Mouse (Mus musculus) kidney, adult 18-20 months (tissue): ENCODE results near the gene Gm21970.
A peak's percentile ranks its signal among the peaks of the same experiment; 100 is the strongest.

Source experiments
- DNase-seq: peaks from one replicate; pipeline ENCODE4 v3.0.0; 2021

Gm21970 gene

DNA sequence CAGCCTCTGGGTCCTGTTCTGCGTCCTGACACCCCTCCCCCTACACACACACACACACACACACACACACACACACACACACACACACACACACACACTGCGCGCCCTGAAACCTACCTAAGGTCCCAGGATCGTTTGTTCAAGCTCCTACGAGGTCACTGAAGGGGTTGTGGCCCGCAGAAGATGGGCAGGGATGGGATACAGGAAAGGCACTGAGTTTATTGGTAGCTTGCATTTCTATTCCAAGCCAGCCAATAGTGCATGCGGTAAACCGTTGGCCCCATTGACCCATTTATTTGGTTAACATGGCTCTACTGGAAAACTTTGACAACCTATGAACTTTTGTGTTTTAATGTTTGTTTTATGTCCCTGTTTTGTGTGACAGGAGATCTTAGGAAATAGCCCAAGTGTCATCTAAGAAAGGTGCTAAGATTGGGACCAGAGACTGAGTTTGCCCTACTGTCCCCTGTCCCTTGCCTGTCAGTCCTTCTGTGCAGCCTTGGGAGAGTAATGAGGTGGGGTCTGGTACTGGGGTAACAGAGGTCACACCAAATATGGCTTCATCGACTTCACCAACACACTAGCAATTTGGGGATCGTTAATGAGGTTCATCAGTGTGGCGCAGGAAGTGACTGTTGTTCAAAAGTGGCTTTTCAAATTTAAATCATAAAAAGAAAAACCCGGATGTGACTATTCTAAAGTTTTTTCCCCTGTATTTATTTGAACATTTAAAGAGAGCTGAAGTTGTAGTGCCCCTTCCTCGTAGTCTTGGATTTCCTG, 17.9 kb upstream of the Gm21970 start:
- DNase-seq, result no peak

DNA sequence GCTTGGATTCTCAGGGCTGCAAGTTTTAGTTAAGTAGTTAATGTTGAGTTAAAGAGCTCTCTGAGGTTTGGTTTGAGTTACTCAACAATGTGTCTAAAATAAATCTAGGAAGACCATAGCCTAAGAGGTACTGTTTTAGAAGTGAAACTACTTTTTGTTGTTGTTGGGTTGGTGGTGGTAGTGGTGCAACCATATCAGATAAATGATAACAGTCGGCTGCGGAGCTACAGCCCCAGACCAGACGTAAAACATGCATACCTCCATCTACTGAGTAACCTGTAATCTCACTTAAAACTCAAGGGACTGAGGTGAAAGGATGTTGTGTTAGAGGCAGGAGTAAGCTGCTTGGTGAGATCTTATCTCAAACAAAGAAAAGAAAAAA, 17.3 kb upstream of the Gm21970 start:
- no peak for DNase-seq

DNA sequence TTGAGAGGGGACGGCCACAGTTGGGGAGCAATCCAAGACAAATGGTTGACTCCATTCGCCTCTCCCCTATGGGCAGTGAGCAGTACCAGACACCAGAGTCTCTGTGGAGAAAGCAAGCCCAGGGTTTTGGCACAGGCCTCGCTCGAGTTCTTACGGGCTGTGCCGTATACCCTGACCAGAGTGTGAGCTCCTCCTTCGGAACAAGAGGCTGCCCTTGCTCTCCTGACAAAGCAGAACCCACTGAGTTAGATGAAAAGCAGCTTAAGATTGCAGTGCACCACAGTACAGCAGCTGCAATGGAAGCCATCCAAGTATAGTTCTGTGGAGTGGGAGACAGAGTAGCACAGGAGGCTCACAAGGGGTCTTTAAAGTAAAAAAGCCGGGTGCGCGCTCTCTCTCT, 14.8 kb upstream of the Gm21970 start:
- DNase-seq, result no peak

DNA sequence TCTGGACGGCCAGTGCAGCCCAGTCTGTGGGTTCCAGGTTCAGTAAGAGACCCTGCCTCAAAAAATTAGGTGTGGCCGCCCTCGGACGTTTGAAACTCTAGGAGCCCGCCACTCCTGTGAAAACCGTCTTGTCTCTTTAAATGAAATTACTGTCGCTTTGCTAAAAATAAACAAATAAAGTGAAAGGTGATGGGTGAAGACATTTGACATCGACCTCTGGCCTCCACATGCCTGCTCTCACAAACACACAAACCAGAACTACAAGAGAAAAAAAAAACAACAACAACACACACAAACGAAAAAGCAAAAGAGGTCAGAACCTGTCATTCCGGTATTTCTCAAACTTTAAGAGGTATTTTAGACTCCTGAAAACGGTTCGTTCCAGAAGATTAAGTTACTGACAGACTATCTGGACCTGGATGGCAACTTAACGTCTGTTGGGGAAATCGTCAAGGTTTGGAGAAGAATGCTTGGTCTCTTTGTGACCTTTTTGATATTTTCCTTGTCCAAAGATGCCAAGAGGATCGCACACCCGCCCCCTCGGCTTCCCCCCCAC, 13.0 kb upstream of the Gm21970 start:
- no peak for DNase-seq

DNA sequence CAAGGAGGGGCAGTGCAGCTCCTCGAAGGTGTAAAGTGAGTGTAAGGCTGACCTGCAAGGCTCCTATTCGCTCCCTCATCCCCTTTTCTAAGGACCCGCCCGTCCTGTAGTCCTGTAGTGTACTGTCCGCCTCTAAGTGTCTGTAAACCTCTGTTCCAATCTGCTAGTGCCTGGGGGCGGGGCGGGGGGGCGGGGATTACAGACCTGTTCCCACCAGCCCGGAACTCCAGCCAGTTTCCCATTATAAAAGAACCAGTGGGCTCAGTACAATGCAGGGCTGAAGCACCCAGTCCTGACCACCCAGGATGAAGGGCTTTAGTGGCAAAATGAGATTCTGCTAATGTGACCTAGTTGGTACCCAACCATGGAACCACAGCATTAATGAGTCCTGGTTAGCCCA, 12.5 kb upstream of the Gm21970 start:
- DNase-seq, result no peak

DNA sequence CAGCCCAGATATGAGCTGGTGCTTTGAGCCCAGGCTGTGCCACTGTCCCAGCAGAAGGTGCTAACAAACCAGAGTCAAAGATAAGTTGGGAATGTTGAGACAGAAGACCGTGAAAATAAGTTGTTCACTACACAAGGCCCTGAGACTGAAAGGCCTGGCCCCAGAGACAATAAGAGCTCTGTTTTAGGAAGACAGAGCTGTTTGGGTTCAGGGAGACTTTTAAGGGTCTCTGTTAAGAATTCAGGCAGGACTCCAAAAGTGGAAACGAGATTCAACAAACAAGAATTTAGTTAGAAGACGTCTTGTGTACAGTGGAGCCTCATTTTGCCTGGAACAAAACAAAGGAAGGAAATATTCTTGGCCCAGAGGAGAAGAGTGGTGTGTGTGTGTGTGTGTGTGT, 12.1 kb upstream of the Gm21970 start:
- no peak for DNase-seq

DNA sequence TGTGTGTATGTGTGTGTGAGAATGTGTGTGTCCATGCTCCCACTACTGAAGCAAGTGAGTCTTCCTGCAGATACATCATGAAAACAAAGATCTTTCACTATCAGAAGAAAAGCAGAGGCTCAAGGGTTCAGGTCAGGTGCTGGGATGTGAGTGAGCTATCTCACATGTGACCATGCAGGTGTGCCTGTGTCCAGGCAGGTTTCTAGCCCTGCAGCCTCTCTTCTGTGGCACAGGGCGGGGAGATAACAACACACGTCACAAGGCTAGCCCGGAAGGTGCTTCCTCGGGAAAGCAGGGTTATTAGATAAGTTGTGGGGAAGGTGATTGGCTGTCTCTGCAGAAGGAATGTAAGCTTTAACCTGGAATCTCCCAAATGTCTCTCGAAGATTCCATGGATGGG, 11.4 kb upstream of the Gm21970 start:
- no peak for DNase-seq

DNA sequence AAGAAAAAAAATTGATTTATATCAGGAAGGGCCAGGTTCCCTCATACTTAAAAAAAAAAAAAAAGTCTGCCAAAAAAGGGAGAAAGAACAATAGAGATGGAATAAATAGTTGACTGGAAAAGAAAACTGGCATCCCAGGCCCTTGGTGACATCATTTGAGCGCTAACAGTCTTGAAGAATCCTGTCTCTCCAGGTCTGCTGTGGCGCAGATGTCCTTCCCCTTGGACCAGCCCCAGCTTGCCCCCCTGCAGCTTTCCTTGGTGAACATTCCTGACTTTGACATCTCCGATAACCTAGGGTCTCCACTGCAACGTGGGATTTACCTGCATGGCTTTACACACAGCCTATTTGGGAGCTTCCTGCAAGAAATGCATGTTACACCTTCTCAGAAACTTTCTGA, 9.9 kb upstream of the Gm21970 start:
- DNase-seq, result no peak

DNA sequence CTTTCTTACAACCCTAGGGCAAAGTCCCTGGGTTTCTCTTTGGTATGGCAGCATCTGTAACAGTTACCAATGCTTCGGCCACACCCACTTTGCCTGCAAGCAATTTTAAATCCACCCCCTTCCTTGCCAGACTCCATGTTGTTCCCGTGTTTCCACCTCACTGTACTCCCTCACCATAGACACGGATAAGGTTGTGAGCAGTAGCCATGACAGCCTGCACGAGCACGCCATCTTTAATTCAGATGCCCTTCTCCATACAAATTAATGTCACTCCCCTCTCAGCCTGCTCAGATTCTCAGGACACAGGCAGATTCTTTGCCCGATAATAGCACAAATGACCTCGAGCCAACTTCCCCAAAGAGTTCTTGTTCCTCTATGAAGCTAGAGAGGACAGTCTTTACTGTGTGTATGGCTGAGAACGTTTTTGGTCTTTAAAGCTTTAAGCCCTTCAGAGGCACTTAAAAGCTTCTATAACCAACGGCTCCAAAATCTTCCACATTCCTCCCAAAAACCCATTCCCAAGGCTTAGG, 9.2 kb upstream of the Gm21970 start:
- no peak for DNase-seq

DNA sequence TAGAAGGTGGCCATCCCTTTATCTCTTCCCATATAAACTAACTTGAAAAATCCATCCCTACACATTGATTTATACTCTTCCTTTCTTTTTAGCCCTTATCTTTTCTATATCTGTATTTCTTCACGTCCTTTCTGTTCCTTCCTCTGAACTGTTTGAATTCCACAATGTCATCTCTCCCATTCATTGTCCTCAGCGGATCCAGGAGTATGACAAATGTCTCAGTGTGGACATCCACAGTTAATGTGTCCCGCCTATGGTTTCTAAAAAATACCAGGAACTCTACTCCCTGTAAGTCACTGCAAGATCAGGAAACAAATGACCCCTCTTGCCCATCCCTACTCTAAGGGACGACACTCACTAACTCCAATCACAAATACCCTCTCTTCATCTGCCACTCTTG, 7.3 kb upstream of the Gm21970 start:
- DNase-seq, result no peak

DNA sequence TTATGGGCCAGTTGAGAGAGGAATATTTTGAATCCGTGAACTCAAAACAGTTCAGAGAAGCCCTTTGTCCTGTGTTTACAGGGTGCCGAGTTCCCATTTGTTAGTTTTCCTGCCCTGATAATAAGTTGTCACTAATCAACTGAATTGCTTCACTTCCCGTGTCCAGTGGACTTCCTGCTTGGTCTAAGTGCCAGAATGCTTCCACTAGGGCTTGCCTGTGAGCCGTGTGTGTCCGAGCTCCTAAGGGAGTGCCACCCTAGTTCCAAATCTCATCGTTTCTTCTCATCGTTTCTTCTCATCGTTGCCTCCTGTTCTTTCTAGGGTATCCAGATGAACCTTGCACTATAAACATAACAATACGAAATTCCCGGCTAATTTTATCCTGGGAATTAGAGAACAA, 5.9 kb upstream of the Gm21970 start:
- DNase-seq, result peak; percentile 45

DNA sequence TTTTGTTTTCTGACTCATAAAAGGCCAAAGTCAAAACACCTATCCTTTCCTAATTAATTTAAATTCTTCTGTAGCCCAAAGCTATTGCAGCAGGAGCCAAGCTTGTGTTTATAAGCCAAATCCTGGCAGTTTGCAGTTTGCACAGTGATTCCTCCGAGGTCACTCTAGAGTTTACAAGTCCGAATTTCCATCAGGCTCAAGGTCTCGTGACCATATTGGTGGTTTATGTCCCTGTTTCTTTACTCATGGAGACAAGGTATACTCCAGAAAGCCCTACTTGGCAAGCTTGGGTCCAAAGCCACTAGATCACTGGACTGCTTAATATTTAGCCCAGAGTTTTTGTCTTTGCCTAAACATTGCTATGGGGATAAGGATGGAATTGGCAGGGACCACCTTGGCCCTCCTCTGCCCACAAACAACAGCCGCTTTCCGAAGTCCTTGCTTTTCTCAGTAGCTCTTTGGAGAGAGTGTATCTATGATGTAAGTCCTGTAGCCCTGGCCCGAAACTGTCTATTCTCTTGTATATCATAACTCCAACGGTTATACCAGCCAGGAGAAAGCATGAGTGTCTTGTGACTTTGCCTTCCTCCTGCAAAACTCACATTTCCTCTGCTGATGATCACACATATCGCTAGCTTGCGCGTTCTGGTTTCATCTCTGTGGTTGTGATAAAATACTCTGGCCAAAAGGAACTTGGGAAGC, 5.0 kb upstream of the Gm21970 start:
- no peak for DNase-seq

DNA sequence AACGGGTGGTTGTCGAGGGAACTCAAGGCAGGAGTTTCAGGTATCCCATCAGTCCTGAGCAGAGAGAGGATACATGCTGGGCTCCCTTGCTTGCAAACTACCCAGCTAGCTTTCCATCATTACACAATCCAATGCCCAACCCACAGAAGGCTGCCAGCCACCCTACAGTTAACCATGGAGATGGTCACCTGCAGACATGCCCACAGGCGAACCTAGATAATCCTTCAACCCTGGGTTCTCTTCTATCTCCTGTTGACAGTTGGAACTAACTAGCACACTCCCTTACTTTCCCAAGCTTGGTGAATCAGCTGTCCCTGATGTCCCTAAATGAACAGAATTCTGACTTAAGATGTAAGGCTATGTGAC, 4.4 kb upstream of the Gm21970 start:
- no peak for DNase-seq

DNA sequence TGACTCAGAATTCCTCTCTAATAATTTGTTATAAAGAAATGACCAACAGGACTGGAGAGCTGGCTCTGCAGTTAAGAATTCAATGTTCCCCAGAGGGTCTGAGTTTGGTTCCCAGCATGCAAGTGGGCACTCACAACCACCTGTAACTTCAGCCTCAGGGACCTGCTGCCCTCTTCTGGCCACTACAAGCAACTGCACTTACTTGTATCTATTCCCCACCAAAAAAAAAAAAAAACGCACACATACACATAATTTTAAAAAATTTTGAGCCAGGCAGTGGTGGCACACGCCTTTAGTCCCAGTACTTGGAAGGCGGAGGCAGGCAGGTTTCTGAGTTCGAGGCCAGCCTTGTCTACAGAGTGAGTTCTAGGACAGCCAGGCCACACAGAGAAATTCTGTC, 1.4 kb upstream of the Gm21970 start:
- DNase-seq, result no peak

DNA sequence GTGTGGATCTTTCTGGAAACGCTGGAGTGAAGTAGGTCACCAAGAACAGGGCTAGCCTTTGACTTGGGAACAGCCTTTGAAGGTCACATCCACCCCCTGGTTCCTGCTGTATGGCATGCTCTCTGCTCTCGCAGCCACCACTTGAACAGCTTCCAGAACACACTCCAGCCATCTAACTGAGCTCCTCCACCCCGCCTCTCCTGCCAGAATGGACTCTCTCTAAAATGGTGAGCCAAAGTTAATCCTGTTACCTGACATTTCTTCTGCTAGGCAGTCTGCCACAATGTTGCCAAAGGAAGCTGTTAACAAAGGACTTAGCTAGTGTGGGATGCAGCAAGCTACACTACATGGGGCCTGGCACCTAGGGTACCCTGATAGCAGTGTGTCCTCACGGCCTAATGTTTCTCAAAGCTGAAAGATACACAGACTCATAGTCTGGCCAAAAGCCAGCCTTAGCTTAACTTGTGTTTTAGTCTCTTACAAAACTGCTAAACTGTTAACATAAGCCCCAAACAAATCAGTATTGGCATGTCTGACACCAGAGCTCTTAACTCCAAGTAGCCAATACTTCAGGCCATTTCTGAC, 3.4 kb downstream of the Gm21970 start:
- no peak for DNase-seq

DNA sequence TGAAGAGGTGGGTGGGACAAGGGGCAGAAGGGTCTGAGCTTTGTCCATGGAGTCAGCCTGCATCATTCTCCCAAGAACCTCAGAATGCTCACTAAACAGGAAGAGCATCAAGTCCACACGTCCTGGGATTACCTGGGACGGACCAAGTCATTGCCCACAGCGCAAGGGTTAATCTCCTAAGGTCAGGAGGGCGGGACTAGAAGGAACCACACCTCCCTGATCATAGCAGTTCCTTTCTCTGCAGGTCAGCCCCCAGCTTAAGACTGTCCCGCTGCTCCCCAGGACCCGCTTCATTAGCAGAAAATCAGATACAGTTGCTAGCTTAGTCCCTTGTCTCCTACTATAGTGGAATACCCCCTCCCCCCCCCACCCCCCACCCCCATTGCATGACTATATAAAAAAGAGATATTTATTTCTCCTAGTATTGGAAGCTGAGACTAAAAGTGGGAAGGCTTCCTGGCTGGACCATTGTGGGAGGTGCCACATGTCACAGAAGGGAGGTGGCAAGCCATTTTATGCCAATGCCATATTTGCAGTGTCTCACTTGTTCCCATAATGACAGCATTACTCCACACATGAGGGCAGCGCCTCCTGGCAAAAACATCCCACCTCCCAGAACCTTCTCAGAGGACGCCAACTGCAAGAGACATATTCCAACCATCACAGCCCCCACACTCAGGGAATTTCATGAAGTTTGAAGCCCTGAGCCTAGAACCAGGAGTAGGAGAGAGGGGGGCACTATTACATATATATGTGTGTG, 4.3 kb downstream of the Gm21970 start:
- no peak for DNase-seq

DNA sequence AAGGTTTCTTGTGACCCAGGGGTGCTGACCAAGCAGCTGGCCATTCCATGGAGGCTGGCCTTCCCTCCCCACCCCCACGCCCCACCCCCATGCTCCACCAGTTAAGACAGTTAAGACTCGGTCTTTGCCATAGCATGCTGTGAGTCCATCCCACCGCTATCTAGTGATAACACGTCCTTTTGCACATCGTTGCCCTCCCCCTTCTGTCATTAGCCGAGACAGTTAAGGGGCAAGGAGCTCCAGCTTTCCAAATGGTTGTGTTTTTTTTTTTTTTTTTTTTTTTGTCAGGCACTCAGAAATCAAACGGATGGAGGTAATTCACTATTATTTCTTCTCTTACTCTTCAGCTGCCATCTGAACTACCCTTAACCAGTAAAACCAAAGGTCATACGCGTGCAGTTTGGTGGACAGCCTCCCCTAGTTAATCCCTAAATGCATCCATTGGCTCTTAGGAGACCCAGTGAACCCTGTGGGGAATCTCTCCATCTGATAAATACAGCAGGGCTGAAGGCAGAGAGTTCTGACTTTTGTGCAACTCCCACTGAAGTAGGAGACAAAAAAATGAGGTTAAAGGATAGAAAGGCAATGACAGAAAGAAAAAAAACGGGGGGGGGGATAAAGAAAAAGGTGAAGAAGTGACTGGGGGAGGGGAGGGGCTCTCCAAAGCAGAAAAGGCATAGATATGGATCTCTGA, 5.5 kb downstream of the Gm21970 start:
- DNase-seq, result no peak

DNA sequence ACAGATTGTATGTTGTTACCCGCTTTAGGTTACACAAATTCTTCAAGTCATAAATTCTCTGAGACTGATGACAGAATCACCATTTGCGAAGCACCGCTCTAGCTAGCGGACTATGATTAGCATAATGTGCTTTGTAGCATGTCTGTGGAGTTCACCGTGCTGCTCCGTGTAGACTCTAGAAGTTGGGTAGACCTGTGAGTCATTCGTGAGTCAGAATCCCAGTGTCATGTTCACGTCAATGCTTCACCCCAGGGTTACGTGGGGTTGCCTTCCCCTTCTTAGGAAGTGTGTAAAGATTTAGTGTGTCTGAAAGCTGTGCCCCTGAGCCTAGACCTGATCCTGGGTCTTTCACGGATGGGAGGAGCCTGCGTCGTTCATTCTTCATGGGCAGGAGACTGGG, 6.5 kb downstream of the Gm21970 start:
- DNase-seq, result no peak

DNA sequence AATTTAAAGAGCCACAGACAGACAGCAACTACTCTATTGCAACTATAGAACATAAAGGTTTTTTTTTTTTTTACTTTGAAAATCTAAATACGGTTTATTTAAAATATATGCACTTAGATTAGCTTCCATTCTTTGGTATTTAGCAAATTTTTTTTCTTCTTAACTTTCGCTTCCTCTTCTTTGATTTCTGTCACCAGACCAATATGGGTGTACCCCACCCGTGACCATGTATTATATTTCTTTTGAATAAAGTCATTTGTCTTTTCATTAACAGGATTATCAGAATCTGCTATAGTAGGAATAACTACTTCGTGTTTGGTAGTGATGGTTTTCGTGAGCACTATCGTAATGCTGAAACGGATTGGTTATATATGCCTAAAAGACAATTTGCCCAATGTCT, 7.4 kb downstream of the Gm21970 start:
- no peak for DNase-seq

DNA sequence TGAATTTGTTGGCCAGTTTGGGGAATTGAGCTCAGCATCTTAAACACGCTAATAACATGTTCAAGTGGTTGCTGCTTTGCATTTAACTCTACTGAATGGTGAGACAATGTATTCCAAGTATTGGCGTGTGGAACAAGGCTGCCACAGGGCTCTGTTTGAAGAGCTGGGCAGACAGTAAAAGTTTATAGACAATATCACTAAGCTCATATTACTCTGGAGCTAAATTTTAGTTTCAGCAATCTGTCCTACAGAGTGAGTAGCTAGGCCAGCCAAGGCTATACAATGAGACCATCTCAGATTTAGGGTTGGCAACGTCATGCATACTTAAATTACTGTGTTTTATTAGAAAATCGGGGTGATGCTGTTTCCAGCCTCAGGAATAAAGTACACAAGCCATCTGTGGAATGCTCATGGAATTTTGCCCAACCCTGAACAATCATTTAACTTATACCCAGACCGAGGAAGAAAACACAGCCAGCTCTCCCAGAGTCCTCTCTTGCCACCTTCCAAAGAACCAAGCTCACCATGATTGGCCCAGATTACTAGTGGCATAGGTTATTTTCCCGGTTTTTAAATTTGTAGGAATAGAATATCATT, 10.1 kb downstream of the Gm21970 start:
- DNase-seq, result no peak

DNA sequence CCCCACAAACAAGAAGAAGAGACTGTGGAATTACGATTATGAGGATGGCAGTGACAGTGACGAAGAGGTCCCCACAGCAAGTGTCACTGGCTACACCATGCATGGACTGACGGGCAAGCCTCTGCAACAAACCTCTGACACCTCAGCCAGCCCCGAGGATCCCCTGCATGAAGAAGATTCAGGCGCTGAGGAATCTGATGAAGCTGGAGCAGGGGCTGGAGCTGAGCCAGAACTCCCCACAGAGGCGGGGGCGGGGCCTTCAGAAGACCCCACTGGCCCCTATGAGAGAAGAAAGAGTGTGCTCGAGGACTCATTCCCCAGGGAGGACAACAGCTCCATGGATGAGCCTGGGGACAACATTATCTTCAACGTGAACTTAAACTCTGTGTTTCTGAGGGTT, 12.3 kb downstream of the Gm21970 start:
- DNase-seq, result no peak

DNA sequence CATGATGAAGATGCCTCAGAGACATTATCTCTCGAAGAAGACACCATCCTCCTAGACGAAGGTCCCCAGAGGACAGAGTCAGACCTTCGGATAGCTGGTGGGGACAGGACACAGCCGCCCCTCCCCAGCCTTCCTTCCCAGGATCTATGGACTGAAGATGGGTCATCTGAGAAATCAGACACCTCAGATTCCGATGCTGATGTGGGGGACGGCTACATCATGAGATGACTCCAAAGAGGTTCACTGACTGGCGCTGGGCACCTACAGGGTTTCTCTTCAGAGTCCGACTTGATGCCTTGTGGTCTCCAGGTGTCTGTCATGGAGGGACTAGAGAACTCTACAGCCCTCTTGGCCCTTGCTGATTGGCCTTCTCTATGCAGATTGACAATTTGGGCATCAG, 12.7 kb downstream of the Gm21970 start:
- no peak for DNase-seq
